In genomic region chr11:57467159-57468110, GRCm38 (mm10) we compare ENCODE assay signal across 1 mouse cellular context.
A peak's percentile ranks its signal among the peaks of the same experiment; 100 is the strongest.
TF ChIP-seq lines count a peak whose summit lies in the region.

No protein-coding gene starts in this region.

TF ChIP-seq in MEL, 35 proteins besides CTCF, POLR2A, EP300 and RAD21 (continued from another document):
- TF ChIP-seq GATA1 (IDR thresholded peaks at IDR 0.05; ENCODE audit: low read depth, low read length) (peak; percentile 65), MYC (IDR thresholded peaks at IDR 0.05; ENCODE audit: low read depth, low read length) (peak; percentile 74; the same call in 1 of the 2 replicates), TCF12 (IDR thresholded peaks at IDR 0.05; ENCODE audit: low read depth, low read length) (peak; percentile 84), MAX (IDR thresholded peaks at IDR 0.05; ENCODE audit: low read length) (peak; percentile 84)
